Mouse (Mus musculus) embryonic facial prominence, embryonic 14.5 days (tissue): ENCODE measurements around the gene Ttyh3. TPM values are rescaled to one million over a fixed set of nuclear protein-coding genes. Genes with fewer than 3 reads are reported as not detected.
"Not testable (repeated sequence)": the region's sequence is repeated elsewhere in the genome, so short reads cannot be mapped to it uniquely, and the experiment has no call there.

Source experiments
- ATAC-seq: fragments of 200-750 bp; cut with Nextera tagmentation; 2 replicates; pipeline ENCODE4 v1.8.0; 2017; ENCODE audit warnings: low read depth, moderate number of reproducible peaks, moderate TSS enrichment
- DNase-seq: peaks from one replicate; pipeline ENCODE4 v3.0.0-alpha.2; 2015; ENCODE audit warnings: low spot score
- H3K27ac ChIP-seq: fragments of 300-500 bp; sonication (generic); replicated peaks from 2 replicates; pipeline ENCODE4 v1.5.1; 2014; ENCODE audit warnings: low read depth, mild to moderate bottlenecking, low read length, moderate library complexity
- H3K27me3 ChIP-seq: fragments of 300-500 bp; sonication (generic); replicated peaks from 2 replicates; pipeline ENCODE4 v1.6.1; 2014; ENCODE audit warnings: low read length; ENCODE audit not compliant: control insufficient read depth, insufficient read depth
- H3K36me3 ChIP-seq: fragments of 300-500 bp; sonication (generic); 2 replicates; pipeline ENCODE4 v1.6.1; 2014; ENCODE audit warnings: low read length, mixed read lengths; ENCODE audit not compliant: control insufficient read depth, insufficient read depth
- H3K4me1 ChIP-seq: fragments of 300-500 bp; sonication (generic); 2 replicates; pipeline ENCODE4 v1.6.1; 2014; ENCODE audit warnings: antibody characterized with exemption, low read length; ENCODE audit not compliant: control insufficient read depth, insufficient read depth
- H3K4me2 ChIP-seq: fragments of 300-500 bp; sonication (generic); 2 replicates; pipeline ENCODE4 v1.6.1; 2014; ENCODE audit warnings: low read depth, mild to moderate bottlenecking, low read length, moderate library complexity, mixed read lengths
- H3K4me3 ChIP-seq: fragments of 300-500 bp; sonication (generic); 2 replicates; pipeline ENCODE4 v1.5.1; 2014; ENCODE audit warnings: low read depth, mild to moderate bottlenecking, low read length
- H3K9ac ChIP-seq: fragments of 300-500 bp; sonication (generic); 2 replicates; pipeline ENCODE4 v1.6.1; 2014; ENCODE audit warnings: low read depth, mild to moderate bottlenecking, low read length, moderate library complexity, mixed read lengths
- H3K9me3 ChIP-seq: fragments of 300-500 bp; sonication (generic); 2 replicates; pipeline ENCODE4 v1.6.1; 2016; ENCODE audit warnings: low read length; ENCODE audit not compliant: control insufficient read depth
- WGBS: fragments of 180-500 bp; shearing (Covaris S2); extraction: QIAGEN DNeasy Blood & Tissue Kit; methylation state at CpG from one replicate; pipeline ENCODE4 v1.1.7; 2014; 5-methylcytosine and 5-hydroxymethylcytosine counted together
- polyA plus RNA-seq: library from polyadenylated mRNA; unstranded; fragments of >200 nt; fragmentation: Nextera tagmentation; extraction: Ambion mirVana; gene quantifications from 2 replicates; pipeline ENCODE4 v1.2.1, GENCODE M21; 2014

The Ttyh3 gene
- polyA plus RNA-seq, 1 experiment from 2014 or later: 47.5 TPM

GRCm38 (mm10) chr5:140675640-140676039 is 26.8 kb upstream of the Ttyh3 start:
- Histone ChIP-seq H3K4me1 (no peaks in the 10 kb centered on the region), H3K4me2 (no peak overlapping the region), H3K9me3 (no peaks in the 10 kb centered on the region), H3K36me3 (peaks cover 52% of the 10 kb centered on the region), H3K27me3 (no peaks in the 10 kb centered on the region), H3K4me3 (no peak overlapping the region), H3K27ac (no peak overlapping the region), H3K9ac (no peak overlapping the region)
- 85% methylated on average over 11 of the region's 11 CpGs for WGBS
- ATAC-seq (no peak), DNase-seq (no peak)

GRCm38 (mm10) chr5:140675079-140675478 is 26.2 kb upstream of the Ttyh3 start:
- no peaks in the 10 kb centered on the region for H3K27me3 ChIP-seq
- H3K4me2 ChIP-seq: no peak overlapping the region
- ATAC-seq (no peak), DNase-seq (no peak)
- no peaks in the 10 kb centered on the region for H3K9me3 ChIP-seq
- peaks cover 55% of the 10 kb centered on the region for H3K36me3 ChIP-seq
- no peak overlapping the region for H3K4me3 ChIP-seq
- no peak overlapping the region for H3K9ac ChIP-seq
- no peak overlapping the region for H3K27ac ChIP-seq
- WGBS: 80% methylated on average over 11 of the region's 11 CpGs
- no peaks in the 10 kb centered on the region for H3K4me1 ChIP-seq

DNA sequence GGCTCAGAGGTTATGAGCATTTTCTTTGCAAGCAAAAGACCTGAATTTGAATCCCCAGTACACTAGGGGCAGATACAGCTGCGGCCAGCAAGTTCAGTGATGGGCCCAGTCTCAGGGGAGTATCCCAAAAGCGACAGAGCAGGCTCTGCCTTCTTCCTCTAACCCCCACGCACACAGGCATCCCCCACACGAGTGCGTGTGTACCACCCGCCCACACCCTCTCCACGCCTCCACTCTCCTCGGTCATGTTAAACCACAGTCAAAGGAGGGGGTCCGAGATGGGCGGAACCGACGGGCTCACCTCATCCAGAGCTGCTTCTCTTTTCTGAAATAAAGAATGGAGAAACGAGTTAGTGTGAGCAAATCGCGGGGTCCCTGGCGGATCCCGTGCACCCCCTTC is 25.2 kb upstream of the Ttyh3 start:
- H3K9ac ChIP-seq: no peak overlapping the region
- H3K4me1 ChIP-seq: no peaks in the 10 kb centered on the region
- H3K4me2 ChIP-seq: no peak overlapping the region
- H3K27me3 ChIP-seq: no peaks in the 10 kb centered on the region
- H3K4me3 ChIP-seq: no peak overlapping the region
- peaks cover 2% of the 10 kb centered on the region; the same call in 1 of the 2 replicates for H3K9me3 ChIP-seq
- no peak for DNase-seq
- no peak overlapping the region for H3K27ac ChIP-seq
- ATAC-seq: no peak
- WGBS: 87% methylated on average over 17 of the region's 17 CpGs
- peaks cover 57% of the 10 kb centered on the region for H3K36me3 ChIP-seq

DNA sequence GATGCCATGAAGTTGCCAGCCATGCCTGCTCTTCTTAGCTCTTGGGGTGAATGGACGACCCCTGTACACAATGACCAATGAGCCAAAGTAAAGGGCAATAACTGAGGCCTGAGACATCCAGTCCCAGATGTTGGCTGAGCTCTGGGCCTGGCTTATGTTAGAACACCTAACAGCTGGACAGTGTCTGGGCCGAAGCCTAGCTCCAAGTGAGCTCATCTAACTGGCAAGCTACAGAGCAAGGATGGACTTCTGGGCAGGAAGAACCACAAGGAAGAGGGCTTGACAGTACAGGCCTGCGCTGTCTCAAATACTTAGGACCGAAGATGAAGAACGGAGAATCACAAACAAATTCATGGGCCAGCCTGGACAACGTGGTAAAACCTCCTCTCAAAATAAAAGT is 23.8 kb upstream of the Ttyh3 start:
- ATAC-seq: not testable (repeated sequence)
- 90% methylated on average over 6 of the region's 6 CpGs for WGBS

DNA sequence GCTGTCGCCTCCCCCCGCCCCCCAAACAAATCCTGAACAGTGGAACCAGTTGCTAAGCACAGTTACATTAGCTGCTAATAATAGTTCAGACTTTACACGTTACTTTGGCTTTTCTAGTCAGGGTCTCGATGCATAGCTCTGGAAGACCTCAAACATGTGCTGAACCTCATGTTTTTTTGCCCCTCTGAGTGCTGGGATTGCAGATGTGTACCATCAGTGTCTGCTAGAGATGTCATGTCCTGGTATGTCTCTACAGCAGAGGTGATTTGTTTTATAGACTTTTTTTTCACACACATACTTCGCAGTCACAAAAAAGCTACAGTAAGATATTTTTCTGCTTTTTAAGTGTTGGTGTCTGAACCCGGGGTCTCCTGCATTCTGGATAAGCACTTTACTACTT is 23.3 kb upstream of the Ttyh3 start:
- H3K9me3 ChIP-seq: peaks cover 7% of the 10 kb centered on the region
- no peak overlapping the region for H3K9ac ChIP-seq
- H3K27ac ChIP-seq: no peak overlapping the region; the same call in 1 of the 2 replicates
- no peak overlapping the region for H3K4me2 ChIP-seq
- no peak for ATAC-seq
- no peak for DNase-seq
- H3K4me1 ChIP-seq: no peaks in the 10 kb centered on the region
- peaks cover 56% of the 10 kb centered on the region for H3K36me3 ChIP-seq
- no peak overlapping the region for H3K4me3 ChIP-seq
- no peaks in the 10 kb centered on the region for H3K27me3 ChIP-seq
- WGBS: 89% methylated on average over 6 of the region's 6 CpGs

More for the DNA sequence above, 23.8 kb upstream of the Ttyh3 start:
- H3K27me3 ChIP-seq, H3K4me2 ChIP-seq, H3K27ac ChIP-seq, DNase-seq, H3K9me3 ChIP-seq, H3K4me1 ChIP-seq, H3K9ac ChIP-seq, H3K4me3 ChIP-seq: not testable (repeated sequence)
- H3K36me3 ChIP-seq: peaks cover 61% of the 10 kb centered on the region

- Histone ChIP-seq H3K4me3 (no peak overlapping the region), H3K9me3 (peaks cover 1% of the 10 kb centered on the region), H3K4me2 (no peak overlapping the region), H3K9ac (no peak overlapping the region), H3K36me3 (peaks cover 21% of the 10 kb centered on the region), H3K4me1 (peaks cover 29% of the 10 kb centered on the region), H3K27me3 (no peaks in the 10 kb centered on the region), H3K27ac (no peak overlapping the region)
- WGBS: 42% methylated on average over 7 of the region's 7 CpGs
- ATAC-seq: peak; percentile 85
- peak; percentile 87 for DNase-seq
These were observed 14.9 kb upstream of the Ttyh3 start for GRCm38 (mm10) chr5:140663621-140664180.

- no peak overlapping the region for H3K4me2 ChIP-seq
- ATAC-seq (no peak), DNase-seq (no peak)
- H3K27me3 ChIP-seq: no peaks in the 10 kb centered on the region
- WGBS: 60% methylated on average over 17 of the region's 17 CpGs
- H3K36me3 ChIP-seq: peaks cover 18% of the 10 kb centered on the region; the same call in 1 of the 2 replicates
- peaks cover 29% of the 10 kb centered on the region for H3K4me1 ChIP-seq
- H3K9me3 ChIP-seq: no peaks in the 10 kb centered on the region
- no peak overlapping the region for H3K27ac ChIP-seq
- no peak overlapping the region for H3K4me3 ChIP-seq
- no peak overlapping the region for H3K9ac ChIP-seq
These were observed 14.1 kb upstream of the Ttyh3 start for GRCm38 (mm10) chr5:140662741-140663592.

GRCm38 (mm10) chr5:140661875-140662643 is 13.2 kb upstream of the Ttyh3 start:
- peaks cover 29% of the 10 kb centered on the region for H3K4me1 ChIP-seq
- H3K9ac ChIP-seq: no peak overlapping the region
- H3K4me3 ChIP-seq: no peak overlapping the region
- H3K36me3 ChIP-seq: peaks cover 18% of the 10 kb centered on the region; the same call in 1 of the 2 replicates
- DNase-seq (peak; percentile 36), ATAC-seq (no peak)
- H3K4me2 ChIP-seq: no peak overlapping the region
- 51% methylated on average over 12 of the region's 12 CpGs for WGBS
- H3K27ac ChIP-seq: no peak overlapping the region
- no peaks in the 10 kb centered on the region for H3K27me3 ChIP-seq
- no peaks in the 10 kb centered on the region for H3K9me3 ChIP-seq
